Mouse (Mus musculus): Measurements from ENCODE around the gene Epha6. TPM values are rescaled to one million over a fixed set of nuclear protein-coding genes. Genes with fewer than 3 reads are reported as not detected.

The Epha6 gene
- polyA plus RNA-seq, 1 experiment = not detected

DNA sequence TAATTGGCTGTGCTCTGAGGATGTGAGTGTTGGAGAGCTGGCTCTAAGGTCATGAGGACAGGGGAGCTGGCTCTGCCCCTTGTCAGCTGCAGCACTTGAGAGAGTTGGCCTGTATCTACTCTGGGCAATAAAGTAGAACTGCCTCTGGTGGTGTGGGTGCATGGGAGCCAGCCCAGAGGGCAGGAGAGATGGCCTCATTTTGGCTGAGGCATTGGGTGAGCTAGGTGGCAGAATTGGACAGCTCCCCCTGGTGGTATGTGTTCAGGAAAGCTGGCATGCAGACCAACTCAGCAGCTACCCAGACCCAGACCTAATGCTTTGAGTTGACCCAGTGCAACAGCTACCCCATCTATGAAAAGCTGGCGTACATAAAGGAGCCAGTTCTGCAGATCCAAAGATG lies 170.0 kb downstream of the Epha6 start:
- 80% methylated on average over 1 of the region's 1 CpGs for WGBS
- H3K36me3 ChIP-seq (ENCODE audit: control insufficient read depth, insufficient read depth, low read length) = no peaks in the 10 kb centered on the region
- no peak overlapping the region for H3K4me3 ChIP-seq (ENCODE audit: low read depth, low read length)
- TF ChIP-seq CTCF (IDR thresholded peaks at IDR 0.05; ENCODE audit: extremely low read depth, insufficient read length, insufficient replicate concordance, low read depth, low read length) = no peak
- no peak for TF ChIP-seq POLR2A (IDR thresholded peaks at IDR 0.05; ENCODE audit: low read depth, low read length)
- H3K27me3 ChIP-seq (ENCODE audit: control insufficient read depth, insufficient read depth, low read length) = no peaks in the 10 kb centered on the region
- H3K27ac ChIP-seq (ENCODE audit: insufficient read depth, low read depth, low read length) = no peak overlapping the region
- H3K4me1 ChIP-seq (ENCODE audit: control insufficient read depth, insufficient read depth, insufficient read length, low read length) = no peaks in the 10 kb centered on the region

DNA sequence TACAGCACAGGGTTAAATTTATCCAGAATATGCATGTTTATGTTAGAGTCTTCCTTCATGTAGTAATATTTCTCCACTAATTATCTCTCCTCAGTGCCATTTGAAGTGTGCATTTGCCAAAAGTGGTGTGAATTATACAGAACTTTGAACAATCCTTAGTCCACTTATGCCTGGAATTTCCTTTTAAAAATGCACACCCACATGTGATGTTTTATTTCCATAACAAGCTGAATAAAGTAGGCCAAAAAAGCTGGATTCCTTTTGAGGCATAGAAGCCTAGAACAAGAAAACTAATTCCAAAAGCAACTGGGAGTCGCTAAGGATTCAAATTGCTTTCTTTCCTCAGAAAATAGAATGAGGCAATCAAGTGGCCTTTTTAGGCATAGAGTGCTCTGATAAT lies 171.1 kb downstream of the Epha6 start:
- Histone ChIP-seq H3K4me3 (ENCODE audit: low read depth, low read length) (no peak overlapping the region), H3K27me3 (ENCODE audit: control insufficient read depth, insufficient read depth, low read length) (no peaks in the 10 kb centered on the region), H3K36me3 (ENCODE audit: control insufficient read depth, insufficient read depth, low read length) (no peaks in the 10 kb centered on the region), H3K27ac (ENCODE audit: insufficient read depth, low read depth, low read length) (no peak overlapping the region), H3K4me1 (ENCODE audit: control insufficient read depth, insufficient read depth, insufficient read length, low read length) (no peaks in the 10 kb centered on the region)
- no peak for TF ChIP-seq POLR2A (IDR thresholded peaks at IDR 0.05; ENCODE audit: low read depth, low read length)
- no peak for TF ChIP-seq CTCF (IDR thresholded peaks at IDR 0.05; ENCODE audit: extremely low read depth, insufficient read length, insufficient replicate concordance, low read depth, low read length)
- WGBS = 81% methylated on average over 1 of the region's 1 CpGs

DNA sequence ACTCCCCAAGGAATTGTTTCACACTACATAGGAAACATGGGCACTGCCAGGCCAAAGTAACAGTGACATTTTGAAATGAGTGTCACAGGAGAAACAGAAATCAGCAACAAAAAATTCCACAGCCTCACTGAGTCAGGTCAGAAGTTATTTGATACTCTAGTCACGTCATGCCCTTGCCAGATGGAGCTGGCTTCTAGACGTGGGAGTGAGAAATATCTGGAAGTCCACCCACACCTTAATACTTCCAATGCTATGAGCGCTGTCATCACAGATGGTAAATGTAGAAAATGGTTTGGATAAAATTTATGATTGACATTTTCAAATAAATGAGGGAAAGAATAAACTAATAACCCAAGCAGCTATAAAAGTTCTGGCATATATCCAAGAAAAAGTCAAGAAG lies 210.0 kb downstream of the Epha6 start:
- no peak for TF ChIP-seq POLR2A (IDR thresholded peaks at IDR 0.05; ENCODE audit: low read depth, low read length)
- no peak for TF ChIP-seq CTCF (IDR thresholded peaks at IDR 0.05; ENCODE audit: extremely low read depth, insufficient read length, insufficient replicate concordance, low read depth, low read length)
- whole genome bisulfite sequencing = 56% methylated on average over 3 of the region's 3 CpGs
- Histone ChIP-seq H3K36me3 (ENCODE audit: control insufficient read depth, insufficient read depth, low read length) (no peaks in the 10 kb centered on the region), H3K27ac (ENCODE audit: insufficient read depth, low read depth, low read length) (no peak overlapping the region), H3K4me1 (ENCODE audit: control insufficient read depth, insufficient read depth, insufficient read length, low read length) (no peaks in the 10 kb centered on the region), H3K4me3 (ENCODE audit: low read depth, low read length) (no peak overlapping the region), H3K27me3 (ENCODE audit: control insufficient read depth, insufficient read depth, low read length) (no peaks in the 10 kb centered on the region)

DNA sequence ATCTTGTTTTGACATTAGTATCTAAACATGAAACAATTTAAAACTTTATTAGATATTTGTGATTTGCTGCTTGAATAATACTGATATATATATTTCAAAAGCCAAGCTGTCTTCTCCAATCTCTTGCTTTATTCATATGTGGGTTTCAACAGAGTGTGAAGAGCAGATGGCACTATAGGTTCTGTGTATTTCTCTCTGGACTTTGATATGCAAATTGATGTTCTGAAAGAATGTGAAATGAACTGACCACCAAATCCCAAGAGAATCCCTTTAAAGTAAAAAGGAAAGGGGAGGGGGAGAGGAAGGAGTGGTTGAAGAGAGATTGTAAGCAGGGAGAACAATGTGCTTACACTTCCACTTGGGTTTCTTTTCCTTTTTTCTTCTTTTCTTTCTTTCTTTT lies 212.4 kb downstream of the Epha6 start:
- Histone ChIP-seq H3K36me3 (ENCODE audit: control insufficient read depth, insufficient read depth, low read length) (no peaks in the 10 kb centered on the region), H3K27ac (ENCODE audit: insufficient read depth, low read depth, low read length) (no peak overlapping the region), H3K4me3 (ENCODE audit: low read depth, low read length) (no peak overlapping the region), H3K27me3 (ENCODE audit: control insufficient read depth, insufficient read depth, low read length) (no peaks in the 10 kb centered on the region), H3K4me1 (ENCODE audit: control insufficient read depth, insufficient read depth, insufficient read length, low read length) (no peaks in the 10 kb centered on the region)
- TF ChIP-seq POLR2A (IDR thresholded peaks at IDR 0.05; ENCODE audit: low read depth, low read length) (no peak), CTCF (IDR thresholded peaks at IDR 0.05; ENCODE audit: extremely low read depth, insufficient read length, insufficient replicate concordance, low read depth, low read length) (no peak)

DNA sequence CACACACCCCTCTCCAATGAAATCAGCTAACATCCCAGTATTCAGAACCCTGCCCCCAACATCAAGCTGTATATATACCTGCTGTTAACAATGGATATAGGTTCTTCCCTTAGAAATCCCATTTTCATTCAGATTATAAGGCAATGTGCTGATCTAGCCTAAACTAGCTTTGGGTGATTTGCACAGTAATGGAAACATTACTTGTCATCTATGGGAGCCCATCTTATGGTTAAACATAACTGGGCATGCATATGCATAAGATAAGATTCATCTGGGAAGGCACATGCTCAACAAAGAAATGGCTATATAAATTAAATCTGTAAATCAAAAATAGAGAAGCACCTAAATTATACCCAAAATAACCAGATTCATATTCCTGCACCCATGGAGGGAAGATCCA lies 230.2 kb downstream of the Epha6 start:
- Histone ChIP-seq H3K27ac (ENCODE audit: insufficient read depth, low read depth, low read length) (no peak overlapping the region), H3K4me1 (ENCODE audit: control insufficient read depth, insufficient read depth, insufficient read length, low read length) (no peaks in the 10 kb centered on the region), H3K4me3 (ENCODE audit: low read depth, low read length) (no peak overlapping the region), H3K27me3 (ENCODE audit: control insufficient read depth, insufficient read depth, low read length) (no peaks in the 10 kb centered on the region), H3K36me3 (ENCODE audit: control insufficient read depth, insufficient read depth, low read length) (no peaks in the 10 kb centered on the region)
- TF ChIP-seq POLR2A (IDR thresholded peaks at IDR 0.05; ENCODE audit: low read depth, low read length) (no peak), CTCF (IDR thresholded peaks at IDR 0.05; ENCODE audit: extremely low read depth, insufficient read length, insufficient replicate concordance, low read depth, low read length) (no peak)

DNA sequence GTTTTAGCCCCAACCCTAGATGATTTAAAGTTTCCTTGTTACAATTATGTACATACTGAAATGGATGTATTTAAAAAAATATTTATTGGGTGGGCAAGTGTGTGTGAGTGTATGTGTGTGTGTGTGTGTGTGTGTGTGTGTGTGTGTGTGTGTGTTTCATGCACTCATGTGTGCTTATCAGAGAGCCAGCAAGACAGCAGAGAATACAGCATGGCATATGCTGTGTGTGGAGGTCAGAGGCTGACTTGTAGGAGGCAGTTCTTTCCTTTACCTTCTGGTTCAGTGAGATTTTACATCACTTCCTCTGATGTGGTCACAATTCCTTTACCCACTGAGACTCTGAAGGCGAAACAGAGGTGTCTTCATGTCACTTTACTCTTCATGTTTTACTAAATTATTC lies 321.4 kb downstream of the Epha6 start:
- no peak overlapping the region for H3K27ac ChIP-seq (ENCODE audit: insufficient read depth, low read depth, low read length)
- WGBS = 58% methylated on average over 1 of the region's 1 CpGs
- H3K27me3 ChIP-seq (ENCODE audit: control insufficient read depth, insufficient read depth, low read length) = no peaks in the 10 kb centered on the region
- no peak for TF ChIP-seq CTCF (IDR thresholded peaks at IDR 0.05; ENCODE audit: extremely low read depth, insufficient read length, insufficient replicate concordance, low read depth, low read length)
- no peak for TF ChIP-seq POLR2A (IDR thresholded peaks at IDR 0.05; ENCODE audit: low read depth, low read length)
- H3K36me3 ChIP-seq (ENCODE audit: control insufficient read depth, insufficient read depth, low read length) = no peaks in the 10 kb centered on the region
- H3K4me1 ChIP-seq (ENCODE audit: control insufficient read depth, insufficient read depth, insufficient read length, low read length) = no peaks in the 10 kb centered on the region
- H3K4me3 ChIP-seq (ENCODE audit: low read depth, low read length) = no peak overlapping the region

DNA sequence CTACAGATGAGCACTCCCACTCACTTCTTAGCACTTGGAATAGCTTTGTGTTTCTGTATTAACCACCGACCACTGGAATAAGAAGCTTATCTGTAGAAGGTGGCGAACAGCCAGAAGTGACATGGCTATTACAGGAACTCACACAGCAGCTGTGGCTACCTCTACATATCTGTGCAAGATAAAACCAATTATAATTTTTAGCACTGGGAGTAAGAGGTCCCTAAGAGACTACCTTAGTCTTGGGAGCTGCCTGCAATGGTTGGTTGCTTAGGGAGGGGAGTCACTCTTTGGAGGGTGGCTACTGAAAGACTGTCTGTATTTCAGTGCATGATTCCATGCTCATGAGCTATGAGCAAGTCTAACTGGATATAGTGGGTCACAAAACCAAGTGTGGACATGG lies 331.2 kb downstream of the Epha6 start:
- no peaks in the 10 kb centered on the region for H3K36me3 ChIP-seq (ENCODE audit: control insufficient read depth, insufficient read depth, low read length)
- WGBS = 73% methylated on average over 2 of the region's 2 CpGs
- TF ChIP-seq POLR2A (IDR thresholded peaks at IDR 0.05; ENCODE audit: low read depth, low read length) = no peak
- no peak for TF ChIP-seq CTCF (IDR thresholded peaks at IDR 0.05; ENCODE audit: extremely low read depth, insufficient read length, insufficient replicate concordance, low read depth, low read length)

More for the DNA sequence above, 331.2 kb downstream of the Epha6 start:
- H3K27ac ChIP-seq (ENCODE audit: insufficient read depth, low read depth, low read length) = no peak overlapping the region
- H3K27me3 ChIP-seq (ENCODE audit: control insufficient read depth, insufficient read depth, low read length) = no peaks in the 10 kb centered on the region
- H3K4me1 ChIP-seq (ENCODE audit: control insufficient read depth, insufficient read depth, insufficient read length, low read length) = no peaks in the 10 kb centered on the region
- no peak overlapping the region for H3K4me3 ChIP-seq (ENCODE audit: low read depth, low read length)
